Mouse (Mus musculus): ENCODE results near the gene Bach2. TPM values are rescaled to one million over a fixed set of nuclear protein-coding genes. Genes with fewer than 3 reads are reported as not detected.
A peak's percentile ranks its signal among the peaks of the same experiment; 100 is the strongest.

Gene Bach2
- total and polyA plus RNA-seq, 2 experiments from 2014 or later, result 11.7 to 15.9 TPM

GRCm38 (mm10) chr4:32381666-32382381, 143.2 kb downstream of the Bach2 start:
- H3K4me2 ChIP-seq (ENCODE audit: low read depth, low read length, poor library complexity, severe bottlenecking), result no peak overlapping the region
- H3K9ac ChIP-seq (replicated peaks; ENCODE audit: low read length, poor library complexity, severe bottlenecking), result no peak overlapping the region
- no peak overlapping the region for H3K4me3 ChIP-seq (ENCODE audit: low read depth, low read length)
- 74% methylated on average over 16 of the region's 16 CpGs for WGBS
- H3K27ac ChIP-seq (ENCODE audit: low read depth, low read length), result 0 out of 2 replicates have a peak overlapping the region, but pooled peaks have one; percentile 0
- ATAC-seq (ENCODE audit: low FRiP score) (no peak; the same call in 1 of the 2 replicates), DNase-seq (ENCODE audit: low spot score) (peak; percentile 61)
- H3K9me3 ChIP-seq (ENCODE audit: low read length), result no peaks in the 10 kb centered on the region
- H3K27me3 ChIP-seq (ENCODE audit: insufficient read depth, low read length), result no peaks in the 10 kb centered on the region
- no peaks in the 10 kb centered on the region for H3K36me3 ChIP-seq (ENCODE audit: insufficient read depth, low read length)
- no peak for TF ChIP-seq CTCF (IDR thresholded peaks at IDR 0.05)
- H3K4me1 ChIP-seq (ENCODE audit: insufficient read depth, low read length), result no peaks in the 10 kb centered on the region

GRCm38 (mm10) chr4:32385121-32385520, 146.5 kb downstream of the Bach2 start:
- peaks cover 4% of the 10 kb centered on the region; the same call in 1 of the 2 replicates for H3K4me1 ChIP-seq (ENCODE audit: insufficient read depth, low read length)
- H3K9ac ChIP-seq (replicated peaks; ENCODE audit: low read length, poor library complexity, severe bottlenecking), result no peak overlapping the region
- WGBS, result 83% methylated on average over 2 of the region's 2 CpGs
- ATAC-seq (ENCODE audit: low FRiP score) (no peak), DNase-seq (ENCODE audit: low spot score) (no peak)
- no peaks in the 10 kb centered on the region for H3K27me3 ChIP-seq (ENCODE audit: insufficient read depth, low read length)
- H3K4me3 ChIP-seq (ENCODE audit: low read depth, low read length), result no peak overlapping the region
- H3K9me3 ChIP-seq (ENCODE audit: low read length), result no peaks in the 10 kb centered on the region
- no peaks in the 10 kb centered on the region for H3K36me3 ChIP-seq (ENCODE audit: insufficient read depth, low read length)
- TF ChIP-seq CTCF (IDR thresholded peaks at IDR 0.05), result no peak
- H3K27ac ChIP-seq (ENCODE audit: low read depth, low read length), result no peak overlapping the region
- no peak overlapping the region for H3K4me2 ChIP-seq (ENCODE audit: low read depth, low read length, poor library complexity, severe bottlenecking)

- no peak for DNase-seq (ENCODE audit: low spot score)
Observed at GRCm38 (mm10) chr4:32385623-32386022, 147.0 kb downstream of the Bach2 start.

GRCm38 (mm10) chr4:32386346-32386745, 147.7 kb downstream of the Bach2 start:
- 83% methylated on average over 10 of the region's 10 CpGs for whole genome bisulfite sequencing
- Histone ChIP-seq H3K36me3 (ENCODE audit: insufficient read depth, low read length) (no peaks in the 10 kb centered on the region), H3K9ac (replicated peaks; ENCODE audit: low read length, poor library complexity, severe bottlenecking) (no peak overlapping the region), H3K9me3 (ENCODE audit: low read length) (no peaks in the 10 kb centered on the region), H3K27me3 (ENCODE audit: insufficient read depth, low read length) (no peaks in the 10 kb centered on the region), H3K4me3 (ENCODE audit: low read depth, low read length) (no peak overlapping the region), H3K27ac (ENCODE audit: low read depth, low read length) (no peak overlapping the region), H3K4me2 (ENCODE audit: low read depth, low read length, poor library complexity, severe bottlenecking) (no peak overlapping the region), H3K4me1 (ENCODE audit: insufficient read depth, low read length) (peaks cover 4% of the 10 kb centered on the region; the same call in 1 of the 2 replicates)
- ATAC-seq (ENCODE audit: low FRiP score) (no peak), DNase-seq (ENCODE audit: low spot score) (no peak)
- no peak for TF ChIP-seq CTCF (IDR thresholded peaks at IDR 0.05)

More at GRCm38 (mm10) chr4:32385623-32386022, 147.0 kb downstream of the Bach2 start:
- no peak overlapping the region for H3K27ac ChIP-seq (ENCODE audit: low read depth, low read length)
- peaks cover 4% of the 10 kb centered on the region; the same call in 1 of the 2 replicates for H3K4me1 ChIP-seq (ENCODE audit: insufficient read depth, low read length)
- H3K36me3 ChIP-seq (ENCODE audit: insufficient read depth, low read length), result no peaks in the 10 kb centered on the region
- H3K4me2 ChIP-seq (ENCODE audit: low read depth, low read length, poor library complexity, severe bottlenecking), result no peak overlapping the region
- no peaks in the 10 kb centered on the region for H3K27me3 ChIP-seq (ENCODE audit: insufficient read depth, low read length)
- H3K9me3 ChIP-seq (ENCODE audit: low read length), result no peaks in the 10 kb centered on the region
- no peak overlapping the region for H3K9ac ChIP-seq (replicated peaks; ENCODE audit: low read length, poor library complexity, severe bottlenecking)
- WGBS, result 96% methylated on average over 14 of the region's 14 CpGs
- TF ChIP-seq CTCF (IDR thresholded peaks at IDR 0.05), result no peak
- no peak overlapping the region for H3K4me3 ChIP-seq (ENCODE audit: low read depth, low read length)
- ATAC-seq (ENCODE audit: low FRiP score), result no peak

GRCm38 (mm10) chr4:32386931-32387330, 148.3 kb downstream of the Bach2 start:
- no peaks in the 10 kb centered on the region for H3K9me3 ChIP-seq (ENCODE audit: low read length)
- H3K4me1 ChIP-seq (ENCODE audit: insufficient read depth, low read length), result peaks cover 4% of the 10 kb centered on the region; the same call in 1 of the 2 replicates
- DNase-seq (ENCODE audit: low spot score) (no peak), ATAC-seq (ENCODE audit: low FRiP score) (no peak)
- no peaks in the 10 kb centered on the region for H3K27me3 ChIP-seq (ENCODE audit: insufficient read depth, low read length)
- no peak overlapping the region for H3K4me2 ChIP-seq (ENCODE audit: low read depth, low read length, poor library complexity, severe bottlenecking)
- H3K36me3 ChIP-seq (ENCODE audit: insufficient read depth, low read length), result no peaks in the 10 kb centered on the region
- H3K4me3 ChIP-seq (ENCODE audit: low read depth, low read length), result no peak overlapping the region
- H3K27ac ChIP-seq (ENCODE audit: low read depth, low read length), result no peak overlapping the region
- no peak for TF ChIP-seq CTCF (IDR thresholded peaks at IDR 0.05)
- 78% methylated on average over 8 of the region's 8 CpGs for WGBS
- no peak overlapping the region for H3K9ac ChIP-seq (replicated peaks; ENCODE audit: low read length, poor library complexity, severe bottlenecking)

GRCm38 (mm10) chr4:32387479-32388240, 149.1 kb downstream of the Bach2 start:
- H3K27ac ChIP-seq (ENCODE audit: low read depth, low read length), result no peak overlapping the region; the same call in 1 of the 2 replicates
- no peak overlapping the region for H3K4me2 ChIP-seq (ENCODE audit: low read depth, low read length, poor library complexity, severe bottlenecking)
- H3K9me3 ChIP-seq (ENCODE audit: low read length), result no peaks in the 10 kb centered on the region
- H3K9ac ChIP-seq (replicated peaks; ENCODE audit: low read length, poor library complexity, severe bottlenecking), result no peak overlapping the region
- WGBS, result 48% methylated on average over 11 of the region's 11 CpGs
- no peak overlapping the region for H3K4me3 ChIP-seq (ENCODE audit: low read depth, low read length)
- TF ChIP-seq CTCF (IDR thresholded peaks at IDR 0.05), result no peak
- no peak for DNase-seq (ENCODE audit: low spot score)
- ATAC-seq (ENCODE audit: low FRiP score), result no peak
- H3K27me3 ChIP-seq (ENCODE audit: insufficient read depth, low read length), result no peaks in the 10 kb centered on the region
- no peaks in the 10 kb centered on the region for H3K36me3 ChIP-seq (ENCODE audit: insufficient read depth, low read length)
- peaks cover 4% of the 10 kb centered on the region; the same call in 1 of the 2 replicates for H3K4me1 ChIP-seq (ENCODE audit: insufficient read depth, low read length)

Data from midbrain, postnatal 0 days (tissue).